Mouse (Mus musculus): ENCODE data around the gene Dusp7. TPM values are rescaled to one million over a fixed set of nuclear protein-coding genes. Genes with fewer than 3 reads are reported as not detected.

Gene Dusp7
- total RNA-seq, 2 experiments from 2014 or later, result 103 to 118 TPM

DNA sequence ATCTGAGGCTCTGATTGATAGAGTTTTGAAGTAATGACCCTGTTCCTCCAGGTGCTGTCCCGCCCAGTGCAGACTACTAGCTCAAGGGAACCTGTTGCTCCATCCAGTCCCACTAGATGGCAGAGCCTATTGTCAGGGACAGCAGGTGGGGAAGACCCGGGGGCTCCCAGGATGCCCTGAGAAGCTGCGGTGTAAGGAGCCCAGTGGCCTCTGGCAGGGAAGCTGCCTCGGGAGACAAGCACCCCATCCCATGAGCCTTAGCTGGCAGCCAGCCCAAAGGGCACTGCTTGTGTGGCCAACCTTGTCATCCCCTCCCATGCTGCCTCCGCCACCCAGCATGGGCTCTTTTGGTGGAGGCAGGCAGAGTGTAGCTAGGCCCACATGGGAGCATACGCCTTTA lies 17.3 kb upstream of the Dusp7 start:
- intact Hi-C loops (cut with DNase I), result no loop called here
- no peak for DNase-seq (ENCODE audit: low spot score in 2 of 2)

DNA sequence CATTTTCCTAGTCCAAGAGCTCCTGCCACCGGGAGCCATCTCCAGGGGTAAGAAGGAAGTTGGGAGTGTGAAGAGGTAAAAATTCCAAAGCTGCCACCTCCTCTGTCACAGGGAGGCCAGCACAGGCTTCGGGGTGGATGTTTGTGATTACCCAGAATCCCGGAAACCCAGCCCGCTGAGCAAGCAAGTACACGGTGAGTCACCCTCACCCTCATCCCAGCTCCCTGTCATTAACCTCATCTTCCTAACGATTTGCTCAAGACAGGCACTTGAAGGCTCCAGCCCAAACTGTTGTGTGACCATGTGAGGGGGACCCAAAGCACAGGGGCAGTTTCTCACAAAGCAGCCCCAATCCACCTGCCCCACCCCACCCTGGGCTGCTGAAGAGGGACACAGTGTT lies 14.7 kb upstream of the Dusp7 start:
- DNase-seq (ENCODE audit: low spot score in 2 of 2), result no peak
- intact Hi-C loops (cut with DNase I), result no loop called here

DNA sequence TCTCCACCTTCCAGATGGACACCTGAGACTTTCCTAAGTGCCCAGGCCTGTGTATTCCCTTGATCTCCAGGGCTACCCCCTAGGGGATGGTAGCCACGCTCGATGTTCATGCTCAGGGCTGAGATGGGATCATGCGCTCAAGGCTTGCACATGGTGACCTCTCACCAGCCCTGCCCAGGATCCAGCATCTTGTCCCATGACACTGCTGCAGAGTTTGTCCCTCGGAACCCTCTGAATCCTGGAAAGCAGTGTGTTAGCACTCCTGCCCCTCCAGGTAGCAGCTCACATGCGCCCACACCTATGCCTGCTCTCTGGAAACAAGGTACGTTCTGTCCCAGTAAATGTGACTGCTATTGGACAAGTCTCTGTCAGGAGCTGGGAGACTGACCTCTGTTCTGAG lies 13.6 kb upstream of the Dusp7 start:
- intact Hi-C loops (cut with DNase I), result no loop called here

DNA sequence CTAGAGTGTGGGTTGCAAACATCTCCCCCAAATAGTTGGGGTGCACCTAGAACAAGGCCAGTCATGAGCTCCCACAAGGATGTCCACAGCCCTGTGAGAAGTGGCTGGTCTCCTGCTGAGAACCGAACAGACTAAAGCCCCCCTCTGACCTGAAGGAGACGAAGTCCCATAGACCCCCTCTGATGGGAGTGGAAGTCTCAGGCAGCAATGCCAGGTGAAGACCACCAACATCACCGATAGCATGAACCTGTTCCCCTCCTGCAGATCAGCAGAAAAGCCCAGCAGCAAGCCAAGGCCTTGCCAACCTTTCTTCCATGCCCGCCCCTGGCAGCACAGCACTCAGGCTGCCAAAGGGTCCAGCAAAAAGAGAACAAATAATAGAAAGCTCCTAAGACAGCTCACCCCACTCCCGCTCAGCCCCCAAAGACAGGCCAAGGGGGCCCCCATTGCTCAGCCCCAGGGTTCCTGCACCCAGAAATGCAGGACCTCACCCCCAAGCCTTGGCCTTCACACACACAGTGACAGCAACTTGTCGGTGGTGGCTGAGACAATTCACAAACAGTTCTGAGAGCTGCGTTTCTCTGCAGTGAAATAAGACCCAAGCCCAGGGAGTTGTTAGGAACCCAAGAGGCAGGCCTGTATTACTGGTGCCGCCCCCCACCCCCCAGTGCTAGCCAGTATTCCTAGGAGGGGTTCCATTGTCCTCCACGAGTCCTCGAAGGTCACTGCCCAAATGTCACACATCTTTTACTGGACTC lies 13.0 kb upstream of the Dusp7 start:
- no peak for DNase-seq (ENCODE audit: low spot score in 2 of 2)
- intact Hi-C loops (cut with DNase I), result no loop called here

More for the DNA sequence above, 13.6 kb upstream of the Dusp7 start:
- DNase-seq (ENCODE audit: low spot score in 2 of 2), result no peak

DNA sequence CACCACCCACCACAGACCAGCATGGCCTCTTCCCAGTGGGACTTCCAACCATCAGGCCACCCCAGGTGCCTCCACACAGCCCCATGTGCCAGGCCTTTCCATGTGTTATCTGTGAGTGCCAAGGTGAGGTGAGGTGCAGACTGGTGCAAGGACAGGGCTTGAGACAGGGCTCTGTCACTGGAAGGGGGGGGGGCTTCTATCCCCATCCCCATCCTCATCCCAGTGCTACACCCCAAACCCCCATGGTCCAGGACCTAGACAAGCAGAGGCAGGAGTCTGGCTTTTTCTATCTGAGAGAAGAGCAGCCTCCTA lies 12.5 kb upstream of the Dusp7 start:
- intact Hi-C loops (cut with DNase I), result no loop called here
- no peak for DNase-seq (ENCODE audit: low spot score in 2 of 2)

DNA sequence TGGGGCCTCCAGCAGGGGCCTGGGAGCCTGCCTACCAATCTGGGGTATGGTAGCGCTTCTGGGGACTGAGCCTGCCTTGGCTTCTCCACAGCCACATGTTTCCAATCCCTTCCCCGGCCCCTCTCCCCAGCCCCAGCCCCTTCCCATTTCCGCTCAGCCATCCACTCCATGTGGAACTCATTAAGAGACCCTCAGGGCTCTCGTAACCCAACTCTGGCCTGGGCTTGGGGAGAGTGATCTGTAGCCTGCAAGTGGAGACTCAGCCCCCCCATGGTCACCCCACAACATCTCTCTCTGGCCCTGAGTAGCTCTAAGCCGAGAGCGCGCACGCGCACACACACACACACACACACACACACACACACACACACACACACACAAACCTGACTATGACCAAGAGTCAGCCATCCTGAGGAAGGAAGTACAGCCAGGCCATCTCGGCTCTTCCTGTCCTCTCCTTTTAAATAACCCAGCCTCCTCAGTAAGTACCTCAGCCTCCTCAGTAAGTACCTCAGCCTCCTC lies 12.0 kb upstream of the Dusp7 start:
- intact Hi-C loops (cut with DNase I), result no loop called here
- no peak for DNase-seq (ENCODE audit: low spot score in 2 of 2)

DNA sequence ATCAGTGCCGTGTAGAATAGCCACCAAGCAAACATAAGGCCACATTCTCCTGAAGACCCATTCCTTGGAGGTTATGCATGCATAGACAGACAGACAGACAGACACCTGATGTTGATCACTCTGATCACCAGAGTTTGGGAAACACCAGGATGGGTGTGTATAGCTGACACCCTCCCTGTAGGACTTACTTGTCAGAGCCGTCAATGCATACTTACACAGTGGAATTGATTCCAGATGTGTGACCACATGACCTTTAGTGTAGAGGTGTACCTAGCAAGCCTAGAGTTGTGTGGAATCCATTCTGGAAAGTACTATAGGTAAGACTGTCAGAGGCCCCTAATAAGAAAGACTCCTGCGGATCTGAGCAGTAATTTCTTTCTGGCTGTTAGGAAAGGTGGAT lies 11.3 kb upstream of the Dusp7 start:
- intact Hi-C loops (cut with DNase I), result no loop called here
- DNase-seq (ENCODE audit: low spot score in 2 of 2), result no peak

DNA sequence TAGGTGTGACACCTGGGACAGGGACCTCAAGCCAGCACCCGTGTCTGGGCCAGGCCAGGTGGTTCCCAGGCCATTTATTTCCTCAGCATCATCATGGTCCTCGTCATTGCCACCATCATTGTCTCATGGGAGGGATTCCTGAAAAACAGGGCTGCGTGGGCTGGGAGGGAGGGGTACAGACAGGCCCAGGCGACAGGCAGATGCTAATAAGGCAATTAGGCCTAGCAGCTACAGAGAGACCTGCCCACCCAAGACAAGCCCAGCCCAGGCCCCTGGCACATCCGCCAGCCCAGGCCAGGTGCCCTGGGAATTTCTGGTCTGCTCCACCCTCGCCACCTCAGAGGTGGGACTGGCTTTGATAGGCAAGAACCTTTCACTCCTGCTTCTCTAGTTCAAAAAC lies 9.1 kb upstream of the Dusp7 start:
- intact Hi-C loops (cut with DNase I), result no loop called here
- no peak for DNase-seq (ENCODE audit: low spot score in 2 of 2)

DNA sequence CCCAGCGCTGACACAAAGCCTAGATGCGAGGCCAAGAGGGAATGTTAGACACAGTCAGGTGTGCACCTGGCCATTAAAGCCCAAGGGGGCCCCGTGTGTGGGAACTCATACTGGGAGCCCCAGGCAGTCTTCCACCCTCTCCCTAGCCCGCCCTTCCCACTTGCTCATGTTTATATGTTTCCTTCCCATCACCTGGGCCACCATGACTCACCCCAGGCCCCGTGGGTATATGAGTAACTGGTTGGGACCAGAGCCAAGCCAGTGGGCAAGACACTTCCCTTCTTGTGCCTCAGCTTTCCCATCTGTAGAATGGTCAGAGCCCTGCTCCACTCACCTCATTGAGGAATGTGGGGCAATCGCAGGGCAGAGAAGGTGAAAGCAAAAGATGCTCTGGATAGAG lies 7.3 kb upstream of the Dusp7 start:
- intact Hi-C loops (cut with DNase I), result no loop called here
- DNase-seq (ENCODE audit: low spot score in 2 of 2), result no peak

DNA sequence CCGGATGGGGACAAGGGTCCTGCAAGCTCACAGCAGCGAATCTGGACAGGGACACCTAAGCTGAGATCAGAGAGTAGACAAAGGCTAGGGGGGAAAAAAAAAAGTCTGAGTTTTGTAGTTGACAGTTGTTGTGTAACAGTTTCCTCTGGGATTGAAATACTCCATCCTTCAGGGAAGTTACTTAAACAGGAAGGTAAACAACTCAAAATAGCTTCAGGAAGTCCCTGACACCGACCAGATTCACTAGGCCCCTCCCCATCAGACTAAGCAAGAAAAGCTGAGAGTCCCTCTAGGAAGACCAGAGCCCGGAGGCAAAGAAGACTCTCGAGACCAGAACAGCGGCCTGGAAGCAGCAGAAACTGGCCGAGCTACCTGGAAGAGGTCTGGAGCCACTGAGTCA lies 3.1 kb upstream of the Dusp7 start:
- no peak for DNase-seq (ENCODE audit: low spot score in 2 of 2)
- intact Hi-C loops (cut with DNase I), result no loop called here

DNA sequence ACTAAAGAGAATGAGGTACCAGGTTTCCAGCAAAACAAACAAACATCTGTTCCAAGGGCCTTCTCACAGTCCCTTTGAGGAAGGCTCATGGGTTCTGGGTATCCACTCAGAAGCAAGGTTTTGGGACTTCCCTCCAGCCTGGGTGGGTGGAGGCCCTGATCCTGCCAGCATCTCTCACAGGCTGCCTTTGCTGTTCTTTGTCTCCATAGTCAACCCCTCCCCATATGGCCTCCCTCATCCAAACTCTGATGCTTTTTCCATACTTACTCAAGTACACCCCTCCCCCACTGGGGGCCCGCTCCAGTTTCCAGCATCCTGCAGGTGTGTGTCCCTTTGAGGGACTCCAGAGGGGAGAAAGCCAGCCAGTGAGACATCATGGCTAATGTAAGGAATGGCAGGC lies 2.2 kb upstream of the Dusp7 start:
- intact Hi-C loops (cut with DNase I), result no loop called here
- no peak for DNase-seq (ENCODE audit: low spot score in 2 of 2)

DNA sequence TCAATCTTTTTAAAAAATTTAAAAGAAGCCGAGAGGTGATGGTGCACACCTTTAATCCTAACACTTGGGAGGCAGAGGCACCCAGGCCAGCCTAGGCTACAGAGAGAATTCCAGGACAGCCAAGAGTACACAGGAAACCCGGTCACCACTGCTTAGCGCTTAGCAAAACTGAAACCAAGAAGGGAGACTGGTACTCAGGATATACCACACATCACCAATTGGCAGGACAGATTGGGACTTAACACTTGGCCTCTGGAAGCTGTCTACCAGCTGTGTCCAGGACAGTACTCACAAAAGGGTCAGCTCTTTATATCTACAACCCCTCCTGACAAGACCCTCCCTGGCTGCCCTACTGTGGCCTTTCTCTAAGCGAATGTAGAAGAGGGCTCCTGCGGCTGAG lies 1.4 kb upstream of the Dusp7 start:
- intact Hi-C loops (cut with DNase I), result no loop called here
- DNase-seq (ENCODE audit: low spot score in 2 of 2), result no peak

DNA sequence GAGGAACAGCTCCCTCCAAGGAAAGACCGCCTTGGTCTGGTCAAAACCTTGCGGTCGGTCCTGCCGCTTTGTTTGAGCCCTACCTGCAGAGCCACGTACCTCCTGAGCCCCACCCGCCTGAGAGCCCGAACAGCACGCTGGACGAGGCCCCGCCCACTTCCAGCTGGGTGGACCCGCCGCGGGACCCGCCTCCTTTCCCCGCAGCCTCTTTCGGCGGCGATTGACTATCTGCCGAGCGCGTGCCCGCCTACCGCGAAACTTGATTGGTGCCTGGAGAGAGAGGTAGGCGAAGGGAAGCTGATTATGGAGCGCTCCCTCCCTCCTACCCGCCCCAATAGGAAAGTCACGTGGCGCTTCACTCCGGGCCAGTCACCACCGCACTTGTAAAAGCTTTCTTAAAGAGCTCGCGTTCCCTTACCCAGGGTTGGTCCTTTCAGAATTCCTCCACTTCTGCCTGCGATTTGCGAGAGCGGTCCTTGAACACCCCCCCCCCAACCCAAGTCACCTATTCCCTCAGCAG lies 780 bp upstream of the Dusp7 start:
- intact Hi-C loops (cut with DNase I), result loop anchor here (1.0 to 2.0 kb wide), 2 partner anchors 51 to 61 kb away; no protein-coding TSS in a partner anchor
- DNase-seq (ENCODE audit: low spot score in 2 of 2), result peak; percentile 98 to 99

DNA sequence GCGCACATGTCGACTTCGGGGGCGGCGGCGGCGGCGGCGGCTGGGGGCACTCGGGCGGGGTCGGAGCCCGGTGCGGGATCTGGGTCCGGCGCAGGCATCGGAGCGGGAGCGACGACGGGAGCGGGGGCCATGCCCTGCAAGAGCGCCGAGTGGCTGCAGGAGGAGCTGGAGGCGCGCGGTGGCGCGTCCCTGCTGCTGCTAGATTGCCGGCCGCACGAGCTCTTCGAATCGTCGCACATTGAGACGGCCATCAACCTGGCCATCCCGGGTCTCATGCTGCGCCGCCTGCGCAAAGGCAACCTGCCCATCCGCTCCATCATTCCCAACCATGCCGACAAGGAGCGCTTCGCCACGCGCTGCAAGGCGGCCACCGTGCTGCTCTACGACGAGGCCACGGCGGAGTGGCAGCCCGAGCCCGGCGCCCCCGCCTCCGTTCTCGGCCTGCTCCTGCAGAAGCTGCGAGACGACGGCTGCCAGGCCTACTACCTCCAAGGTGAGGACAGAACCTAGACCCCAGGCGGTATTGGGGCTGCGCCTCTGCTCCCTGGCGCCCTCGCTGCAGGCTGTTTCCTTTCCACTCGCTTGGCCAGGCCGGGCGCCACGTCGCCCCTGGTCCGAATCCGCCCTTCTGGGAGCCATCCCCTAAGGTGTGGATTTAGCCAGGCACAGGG lies 534 bp downstream of the Dusp7 start:
- DNase-seq (ENCODE audit: low spot score in 2 of 2), result peak; percentile 55 to 71
- intact Hi-C loops (cut with DNase I), result loop anchor here (1.0 to 2.0 kb wide), 2 partner anchors 49 to 62 kb away; no protein-coding TSS in a partner anchor

DNA sequence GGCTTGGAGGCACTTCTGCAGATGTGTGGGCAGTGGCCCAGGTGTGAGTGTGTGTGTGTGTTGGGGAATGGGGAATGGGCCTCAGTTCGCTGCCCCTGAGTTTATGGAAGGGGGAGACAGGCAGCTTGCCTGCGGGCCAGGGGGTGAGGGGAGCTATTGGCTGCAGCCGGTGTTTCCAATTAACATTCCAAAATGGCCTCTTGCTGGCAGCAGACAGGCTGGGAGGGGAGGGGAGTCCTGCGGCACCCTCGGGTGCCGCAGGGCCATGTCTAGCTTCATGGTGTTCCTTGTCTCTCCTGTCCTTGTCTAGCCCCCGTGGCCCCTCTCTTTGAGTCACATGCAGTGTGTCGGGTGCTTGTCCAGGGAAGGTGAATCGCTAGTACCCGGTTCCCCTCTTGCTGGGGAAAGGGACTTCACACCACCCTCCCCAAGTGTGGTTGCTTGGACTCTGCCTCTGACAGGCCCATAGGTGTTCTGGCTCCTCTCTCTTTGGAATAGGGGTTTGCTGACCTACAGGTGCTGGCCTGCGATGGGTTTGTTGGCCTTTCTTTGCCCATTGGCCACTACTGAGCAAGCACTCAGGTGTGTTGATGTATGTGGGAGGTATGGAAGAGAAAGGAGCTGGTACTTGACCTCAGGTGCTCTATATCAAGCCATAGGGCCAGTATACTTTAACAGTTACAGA lies 1.5 kb downstream of the Dusp7 start:
- peak; percentile 52 to 53 for DNase-seq (ENCODE audit: low spot score in 2 of 2)
- intact Hi-C loops (cut with DNase I), result loop anchor here (2.0 kb wide), 1 partner anchor 63 kb away; no protein-coding TSS in a partner anchor

DNA sequence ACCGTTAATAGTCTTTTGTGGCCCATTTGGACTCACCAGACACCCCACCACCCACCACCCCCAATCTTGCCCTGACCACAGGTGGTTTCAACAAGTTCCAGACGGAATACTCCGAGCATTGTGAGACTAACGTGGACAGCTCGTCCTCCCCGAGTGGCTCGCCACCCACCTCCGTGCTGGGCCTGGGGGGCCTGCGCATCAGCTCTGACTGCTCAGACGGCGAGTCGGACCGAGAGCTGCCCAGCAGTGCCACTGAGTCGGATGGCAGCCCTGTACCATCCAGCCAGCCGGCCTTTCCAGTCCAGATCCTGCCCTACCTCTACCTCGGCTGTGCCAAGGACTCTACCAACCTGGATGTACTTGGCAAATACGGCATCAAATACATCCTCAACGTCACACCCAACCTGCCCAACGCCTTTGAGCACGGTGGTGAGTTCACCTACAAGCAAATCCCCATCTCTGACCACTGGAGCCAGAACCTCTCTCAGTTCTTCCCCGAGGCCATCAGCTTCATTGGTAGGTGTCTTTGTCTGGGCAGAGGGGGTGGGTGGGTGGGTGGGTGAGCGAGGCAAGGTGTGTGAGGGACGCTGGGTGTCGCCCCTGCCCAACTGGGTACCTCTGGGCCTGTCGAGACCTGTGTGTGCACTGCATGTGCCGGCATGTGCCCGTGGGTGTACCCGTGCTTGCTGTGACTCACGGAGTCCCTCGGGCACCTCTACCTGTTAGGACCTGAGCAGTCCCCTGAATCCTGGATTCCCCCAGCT lies 2.4 kb downstream of the Dusp7 start:
- peak; percentile 51 to 55 for DNase-seq (ENCODE audit: low spot score in 2 of 2)
- intact Hi-C loops (cut with DNase I), result no loop called here

DNA sequence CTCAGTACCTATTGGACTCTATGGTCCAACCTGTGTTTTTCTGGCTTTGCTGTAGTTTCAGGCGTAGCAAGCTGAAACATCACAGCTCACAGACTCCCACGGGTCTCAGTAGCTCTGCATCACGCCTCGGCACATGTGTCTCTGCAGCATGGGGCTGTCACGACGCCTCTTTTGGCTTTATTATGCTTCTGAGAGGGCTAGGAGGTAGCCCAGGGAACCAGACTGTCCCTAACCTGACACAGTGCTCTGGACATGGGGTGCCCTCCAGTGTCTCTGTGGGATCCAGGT lies 2.9 kb downstream of the Dusp7 start:
- DNase-seq (ENCODE audit: low spot score in 2 of 2), result peak; percentile 76 to 80
- intact Hi-C loops (cut with DNase I), result no loop called here

DNA sequence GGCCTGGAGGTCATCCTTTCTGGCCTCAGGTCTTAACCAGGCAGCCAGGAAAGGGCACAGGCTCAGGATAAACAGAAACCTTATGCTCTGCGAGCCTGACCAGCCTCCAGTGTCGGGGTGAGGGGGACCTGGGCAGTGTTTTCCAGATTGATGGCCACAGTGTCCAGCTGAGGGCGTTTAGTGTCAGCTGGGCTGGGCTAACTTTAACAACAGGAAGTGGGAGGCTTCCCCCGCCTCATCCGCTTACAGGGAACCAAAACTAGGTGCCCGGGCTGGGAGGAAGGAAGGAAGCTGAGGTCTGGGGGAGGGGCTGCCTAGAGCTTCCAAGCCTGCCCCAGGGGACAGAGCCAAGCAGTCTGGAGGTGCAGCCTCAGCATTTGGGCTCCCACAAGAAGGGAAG lies 3.3 kb downstream of the Dusp7 start:
- DNase-seq (ENCODE audit: low spot score in 2 of 2), result peak; percentile 75 to 79
- intact Hi-C loops (cut with DNase I), result no loop called here

DNA sequence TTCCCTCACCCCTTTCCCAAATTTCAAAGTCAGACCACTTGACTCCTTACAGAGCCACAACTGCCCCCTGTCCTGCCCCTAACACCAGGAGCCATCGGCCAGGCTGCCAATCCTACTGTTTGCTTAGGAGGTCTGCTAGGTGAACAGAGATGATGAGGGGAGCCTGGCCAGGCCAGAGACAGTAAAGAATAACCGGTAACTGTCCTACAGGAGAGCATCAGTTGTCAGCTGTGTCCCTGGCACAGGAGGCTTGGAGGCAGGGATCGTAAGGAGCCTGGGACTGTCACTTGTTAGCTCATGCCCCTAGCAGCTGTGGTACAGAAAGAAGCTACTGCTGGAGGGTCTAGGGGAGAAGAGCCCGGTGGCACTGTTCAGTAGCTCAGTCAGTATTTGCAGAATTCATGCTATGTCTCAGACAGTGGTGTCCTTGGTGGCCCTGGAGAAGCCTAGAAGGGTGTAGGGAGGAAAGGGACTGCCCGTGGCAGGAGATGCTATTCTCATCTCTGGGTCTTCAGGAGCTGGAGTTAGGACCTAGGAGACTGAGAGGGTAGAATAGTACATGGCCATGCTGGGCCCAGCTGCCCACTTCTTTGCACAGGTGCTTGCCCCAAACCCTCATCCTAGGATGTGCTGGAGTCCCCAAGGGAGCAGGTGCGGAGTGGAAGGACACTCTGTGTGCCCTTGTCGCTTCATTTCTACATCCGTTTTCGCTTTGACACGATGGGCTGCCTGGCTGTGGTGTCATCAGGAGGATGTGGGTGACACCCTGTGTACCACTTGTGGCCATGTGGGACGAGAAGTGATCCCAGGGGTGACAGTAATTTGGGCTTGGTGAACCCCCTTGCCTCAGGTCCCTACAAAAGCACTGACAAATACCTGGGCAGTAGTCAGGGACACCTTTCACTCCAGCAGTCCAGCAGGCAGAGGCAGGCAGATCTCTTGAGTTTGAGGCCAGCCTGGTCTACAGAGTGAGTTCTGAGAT lies 4.3 kb downstream of the Dusp7 start:
- DNase-seq (ENCODE audit: low spot score in 2 of 2), result no peak
- intact Hi-C loops (cut with DNase I), result no loop called here

All from left cerebral cortex, postnatal 36 days (tissue).